Mouse (Mus musculus): ENCODE results near the gene Ephb1.
A peak's percentile ranks its signal among the peaks of the same experiment; 100 is the strongest.

The Ephb1 gene

DNA sequence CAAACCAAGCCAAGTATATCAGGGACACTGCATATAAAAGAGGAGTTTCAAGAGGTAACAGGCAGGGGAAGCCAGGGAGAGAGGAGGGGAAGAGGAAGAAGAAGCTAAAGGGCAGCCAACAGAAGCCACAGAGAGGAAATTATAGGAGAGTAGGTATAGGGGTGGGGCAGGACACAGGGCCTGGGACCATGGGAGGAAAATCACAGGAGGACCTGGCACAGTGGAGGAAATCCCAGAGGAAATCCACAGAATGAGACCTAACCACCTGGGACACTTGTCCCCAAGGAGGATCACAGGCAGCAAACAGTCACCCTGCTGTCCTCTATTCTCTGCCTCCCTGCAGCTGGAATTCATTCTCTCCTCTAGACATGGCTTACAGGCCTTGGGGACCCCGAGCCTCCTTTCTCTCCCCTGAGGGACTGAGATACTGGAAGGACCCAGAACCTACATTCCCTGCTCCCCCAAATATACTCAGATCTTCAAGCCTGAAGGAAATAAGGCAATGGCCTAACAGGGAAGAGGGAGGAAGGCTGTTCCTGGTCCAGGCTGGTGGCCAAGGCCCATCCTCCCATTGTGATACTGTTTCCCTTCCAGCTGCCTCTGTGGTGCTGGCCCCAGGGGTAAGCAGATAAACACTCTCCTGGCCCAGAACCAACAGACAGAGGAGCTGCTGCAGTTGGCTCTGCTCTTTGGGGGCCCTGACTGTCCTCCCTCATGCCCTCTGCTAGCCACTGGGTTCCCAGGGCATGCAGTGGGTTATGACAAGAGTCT is 47.7 kb downstream of the Ephb1 start:
- DNase-seq (ENCODE audit: extremely low spot score, low read depth, low spot score) = no peak

- no peak for DNase-seq (ENCODE audit: extremely low spot score, low read depth, low spot score)
Observed at GRCm38 (mm10) chr9:102305432-102306100, 48.9 kb downstream of the Ephb1 start.

DNA sequence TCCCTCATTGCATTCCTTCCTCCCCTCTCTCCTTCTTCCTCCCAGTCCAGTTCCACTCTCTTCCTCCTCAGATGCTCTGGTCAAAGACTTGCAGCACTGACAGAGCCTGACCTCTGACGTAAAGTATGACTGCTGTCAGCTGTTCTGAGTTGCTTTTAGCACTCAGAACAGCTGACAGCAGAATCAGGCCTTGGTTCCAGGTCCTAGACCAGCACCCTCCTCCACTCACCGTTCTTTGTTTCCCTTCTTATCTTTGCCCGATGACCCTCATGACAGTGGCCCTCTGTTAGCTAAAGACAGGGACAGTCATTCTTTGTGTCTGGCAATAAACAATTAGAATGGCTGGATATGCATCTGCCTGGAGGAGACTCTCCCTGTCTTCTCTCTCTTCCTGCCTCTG is 49.7 kb downstream of the Ephb1 start:
- no peak for DNase-seq (ENCODE audit: extremely low spot score, low read depth, low spot score)

DNA sequence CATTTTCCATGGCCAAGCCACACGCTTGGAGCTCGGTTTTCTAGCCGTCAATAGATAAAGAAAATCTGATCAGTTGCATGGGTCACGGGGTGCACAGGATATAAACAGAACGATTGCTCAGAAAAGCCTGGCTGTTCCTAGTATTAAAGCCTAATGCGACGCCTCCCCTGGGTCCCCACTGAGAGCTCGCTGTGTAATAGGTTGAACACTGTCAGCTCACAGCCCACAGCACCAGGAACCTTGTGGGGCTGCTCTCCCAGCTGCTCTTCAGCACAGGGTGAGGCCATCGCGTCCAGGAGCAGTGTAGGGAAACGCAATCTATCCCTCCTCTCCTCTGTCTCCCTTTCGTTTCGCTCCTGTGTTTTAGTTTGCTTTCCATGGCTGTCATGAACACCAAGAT is 50.6 kb downstream of the Ephb1 start:
- DNase-seq (ENCODE audit: extremely low spot score, low read depth, low spot score) = no peak

- no peak for DNase-seq (ENCODE audit: extremely low spot score, low read depth, low spot score)
Observed at GRCm38 (mm10) chr9:102300985-102301384, 53.5 kb downstream of the Ephb1 start.

GRCm38 (mm10) chr9:102298741-102299140 is 55.8 kb downstream of the Ephb1 start:
- no peak for DNase-seq (ENCODE audit: extremely low spot score, low read depth, low spot score)

- no peak for DNase-seq (ENCODE audit: extremely low spot score, low read depth, low spot score)
Observed at GRCm38 (mm10) chr9:102297986-102298385, 56.5 kb downstream of the Ephb1 start.

GRCm38 (mm10) chr9:102297176-102297575 is 57.3 kb downstream of the Ephb1 start:
- DNase-seq (ENCODE audit: extremely low spot score, low read depth, low spot score) = no peak

DNA sequence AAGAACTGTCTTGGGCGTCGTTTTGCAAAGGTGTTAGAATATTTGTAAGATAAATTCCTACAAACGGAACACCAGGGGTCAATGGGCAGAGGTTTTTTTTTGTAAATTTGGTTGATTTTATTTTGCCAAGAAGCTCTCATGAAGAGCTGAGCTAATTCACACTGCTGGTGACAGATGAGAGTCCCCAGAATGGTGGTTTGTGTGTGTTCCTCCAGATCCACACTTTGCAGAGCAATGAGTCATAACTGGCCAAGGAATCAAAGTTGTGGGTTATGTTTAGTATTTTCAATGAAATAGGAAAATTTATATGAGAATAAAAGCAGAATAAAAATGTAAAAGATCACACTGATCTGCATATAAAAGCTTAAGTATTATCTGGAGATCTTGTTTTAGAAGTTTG is 60.9 kb downstream of the Ephb1 start:
- no peak for DNase-seq (ENCODE audit: extremely low spot score, low read depth, low spot score)

- no peak for DNase-seq (ENCODE audit: extremely low spot score, low read depth, low spot score)
Observed at GRCm38 (mm10) chr9:102291230-102291629, 63.3 kb downstream of the Ephb1 start.

DNA sequence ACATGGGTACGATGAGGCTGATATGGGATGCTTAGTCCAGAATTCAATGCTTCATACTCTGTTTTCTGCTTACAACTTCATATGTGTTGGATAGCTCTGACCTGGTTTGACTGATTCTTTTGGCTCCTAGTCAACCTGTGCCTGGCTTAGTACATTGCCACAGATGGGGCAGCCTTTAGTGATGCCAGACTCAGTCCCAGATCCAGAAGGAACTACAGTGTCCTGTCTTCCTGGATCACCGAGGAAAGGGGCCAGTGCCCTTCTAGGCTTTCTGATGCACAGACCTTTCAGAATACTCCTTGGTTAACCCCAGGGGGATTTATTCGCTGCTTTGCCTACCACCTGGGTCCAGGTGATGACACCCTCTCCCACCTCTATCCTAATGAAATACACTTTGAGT is 66.1 kb downstream of the Ephb1 start:
- DNase-seq (ENCODE audit: extremely low spot score, low read depth, low spot score) = no peak

DNA sequence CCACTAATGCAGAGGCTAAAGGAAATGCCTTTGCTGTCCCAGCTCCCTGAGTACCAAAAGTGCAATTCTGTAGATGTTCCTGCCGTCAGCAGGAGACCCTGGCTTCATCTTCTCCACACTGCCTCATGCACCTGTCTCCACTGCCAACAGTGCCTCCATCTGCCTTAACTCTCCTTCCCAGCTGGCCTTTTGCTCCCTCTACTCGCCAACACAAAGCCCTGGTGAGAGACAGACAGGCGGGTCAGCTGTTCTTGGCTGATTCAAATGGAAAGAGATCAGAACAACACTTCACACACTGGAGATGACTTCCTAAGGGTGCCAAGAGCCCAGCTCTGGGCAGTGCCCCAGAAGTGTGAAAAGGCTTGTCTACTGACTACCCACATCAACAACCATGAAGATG is 78.6 kb downstream of the Ephb1 start:
- no peak for DNase-seq (ENCODE audit: extremely low spot score, low read depth, low spot score)

GRCm38 (mm10) chr9:102274016-102274415 is 80.5 kb downstream of the Ephb1 start:
- no peak for DNase-seq (ENCODE audit: extremely low spot score, low read depth, low spot score)

- DNase-seq (ENCODE audit: extremely low spot score, low read depth, low spot score) = no peak
Observed at GRCm38 (mm10) chr9:102273469-102273808, 81.1 kb downstream of the Ephb1 start.

GRCm38 (mm10) chr9:102272731-102273468 is 81.6 kb downstream of the Ephb1 start:
- DNase-seq (ENCODE audit: extremely low spot score, low read depth, low spot score) = no peak

- DNase-seq (ENCODE audit: extremely low spot score, low read depth, low spot score) = no peak
Observed at GRCm38 (mm10) chr9:102270496-102270895, 84.0 kb downstream of the Ephb1 start.

- DNase-seq (ENCODE audit: extremely low spot score, low read depth, low spot score) = peak; percentile 28
Observed at GRCm38 (mm10) chr9:102267311-102268027, 87.0 kb downstream of the Ephb1 start.

GRCm38 (mm10) chr9:102263760-102264159 is 90.7 kb downstream of the Ephb1 start:
- DNase-seq (ENCODE audit: extremely low spot score, low read depth, low spot score) = no peak

- DNase-seq (ENCODE audit: extremely low spot score, low read depth, low spot score) = no peak
Observed at GRCm38 (mm10) chr9:102262100-102262501, 92.4 kb downstream of the Ephb1 start.

DNA sequence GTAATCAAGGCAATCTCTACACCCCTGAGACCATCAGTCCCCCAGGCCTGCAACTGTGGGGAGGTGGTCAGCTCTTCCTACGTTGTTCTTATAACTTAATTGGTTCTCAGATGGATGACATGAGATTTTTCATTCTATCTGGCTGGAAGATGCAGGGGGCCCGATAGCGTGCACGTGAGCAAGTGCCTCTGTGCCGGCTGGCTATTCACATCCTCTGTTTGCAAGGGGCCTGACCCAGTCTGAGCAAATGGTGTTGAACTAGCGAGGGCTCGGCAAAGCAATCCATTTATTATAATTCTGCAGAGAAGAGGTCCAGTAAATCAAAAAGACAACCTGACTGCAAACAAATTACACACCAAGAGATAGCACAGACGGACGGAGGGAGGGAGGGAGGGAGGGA is 93.0 kb downstream of the Ephb1 start:
- DNase-seq (ENCODE audit: extremely low spot score, low read depth, low spot score) = no peak

DNA sequence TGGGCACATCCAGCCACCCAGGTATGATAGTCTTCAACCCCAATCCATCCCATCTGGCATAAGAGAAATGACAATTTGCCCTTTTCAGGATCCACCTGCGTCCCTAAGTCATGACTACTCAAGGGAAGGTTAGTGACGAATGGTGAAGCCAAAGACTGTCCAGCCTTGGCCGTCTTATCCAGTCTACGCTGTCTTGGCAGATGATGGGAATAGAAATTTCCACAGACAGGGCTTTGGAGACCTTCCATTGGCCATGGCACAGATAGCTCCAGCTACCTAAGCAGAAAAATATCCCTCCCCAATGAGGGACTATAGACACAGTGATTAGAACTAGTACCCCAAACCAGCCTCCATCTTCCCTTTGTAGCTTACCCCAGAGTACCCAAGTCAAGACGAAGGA is 98.1 kb downstream of the Ephb1 start:
- no peak for DNase-seq (ENCODE audit: extremely low spot score, low read depth, low spot score)

Measured in hindlimb bud, embryonic 11.5 days (tissue).